Mouse (Mus musculus) olfactory bulb, adult 2 months (tissue): ENCODE data around the gene Trat1.

Experiments
- CTCF ChIP-seq: fragments of 200-500 bp; IDR thresholded peaks from 2 replicates; pipeline ENCODE4 v1.5.1; 2012; ENCODE audit warnings: low read depth, mild to moderate bottlenecking, low read length, moderate library complexity; ENCODE audit not compliant: insufficient read depth
- POLR2A ChIP-seq: fragments of 200-500 bp; IDR thresholded peaks from 2 replicates; pipeline ENCODE4 v1.6.1; 2012; ENCODE audit warnings: mild to moderate bottlenecking, low read depth, low read length, moderate library complexity; ENCODE audit not compliant: insufficient read depth

GRCm38 (mm10) chr16:48786258-48786657 is 14.4 kb upstream of the Trat1 start:
- TF ChIP-seq POLR2A (no peak), CTCF (no peak)
